Mouse (Mus musculus) G1E (cell line): ENCODE measurements around the gene St7l. TPM values are rescaled to one million over a fixed set of nuclear protein-coding genes. Genes with fewer than 3 reads are reported as not detected.

Experiments
- ATAC-seq: 2 replicates; pipeline ENCODE4 v1.8.0; 2016; ENCODE audit warnings: mild to moderate bottlenecking; ENCODE audit not compliant: insufficient number of reproducible peaks, poor library complexity, low FRiP score, severe bottlenecking; ENCODE audit errors: extremely low read depth
- DNase-seq: peaks from one replicate; pipeline ENCODE4 v3.0.0; 2012; ENCODE audit warnings: low spot score
- H3K27me3 ChIP-seq: 2 replicates; pipeline ENCODE4 v1.6.1; 2012; ENCODE audit warnings: mild to moderate bottlenecking, low read length, inconsistent platforms; ENCODE audit not compliant: insufficient read depth
- H3K36me3 ChIP-seq: replicated peaks from 2 replicates; pipeline ENCODE3; 2012; ENCODE audit warnings: mild to moderate bottlenecking, inconsistent platforms
- H3K4me1 ChIP-seq: 2 replicates; pipeline ENCODE4 v1.6.1; 2012; ENCODE audit warnings: low read depth, low read length, inconsistent platforms, mixed read lengths; ENCODE audit not compliant: insufficient read depth
- H3K4me3 ChIP-seq: 2 replicates; pipeline ENCODE4 v1.5.1; 2012; ENCODE audit warnings: low read depth, mild to moderate bottlenecking, inconsistent platforms, low read length, moderate library complexity, mixed read lengths
- H3K9me3 ChIP-seq: replicated peaks from 2 replicates; pipeline ENCODE4 v1.6.1; 2012; ENCODE audit warnings: inconsistent platforms
- CTCF ChIP-seq: IDR thresholded peaks from 2 replicates; pipeline ENCODE4 v1.5.1; 2012; ENCODE audit warnings: low read depth, low read length, inconsistent platforms, mixed read lengths
- GATA1 ChIP-seq: IDR thresholded peaks from 2 replicates; pipeline ENCODE4 v1.6.1; 2012; ENCODE audit warnings: borderline replicate concordance, low read length, inconsistent platforms, mixed read lengths
- GATA2 ChIP-seq: IDR thresholded peaks from 2 replicates; pipeline ENCODE4 v1.6.1; 2012; ENCODE audit warnings: low read depth, low read length, inconsistent platforms, borderline replicate concordance
- POLR2AphosphoS5 ChIP-seq: IDR thresholded peaks from 2 replicates; pipeline ENCODE4 v1.6.1; 2012; ENCODE audit warnings: low read depth, low read length, inconsistent platforms; ENCODE audit not compliant: insufficient replicate concordance
- TAL1 ChIP-seq: conservative IDR thresholded peaks from 2 replicates; pipeline ENCODE4 v1.6.1; 2012; ENCODE audit warnings: low read depth, low read length, inconsistent platforms, mixed read lengths
- polyA plus RNA-seq: library from polyadenylated mRNA; stranded (reverse); fragments of >175 nt; gene quantifications from 2 replicates; pipeline ENCODE4 v1.2.3, GENCODE M21; 2012
- total RNA-seq, 2 experiments: library from RNA; stranded (forward) in 1 of 2; stranded (reverse) in 1 of 2; fragments of 200-1000 nt in 1 of 2; fragments of >200 nt in 1 of 2; fragmentation: Nextera tagmentation in 1 of 2; gene quantifications; 2 replicates each; pipeline ENCODE4 v1.2.3; 2014 to 2017

Gene St7l
- total and polyA plus RNA-seq, 3 experiments: 3.1 to 32.7 (median 25.9) TPM

DNA sequence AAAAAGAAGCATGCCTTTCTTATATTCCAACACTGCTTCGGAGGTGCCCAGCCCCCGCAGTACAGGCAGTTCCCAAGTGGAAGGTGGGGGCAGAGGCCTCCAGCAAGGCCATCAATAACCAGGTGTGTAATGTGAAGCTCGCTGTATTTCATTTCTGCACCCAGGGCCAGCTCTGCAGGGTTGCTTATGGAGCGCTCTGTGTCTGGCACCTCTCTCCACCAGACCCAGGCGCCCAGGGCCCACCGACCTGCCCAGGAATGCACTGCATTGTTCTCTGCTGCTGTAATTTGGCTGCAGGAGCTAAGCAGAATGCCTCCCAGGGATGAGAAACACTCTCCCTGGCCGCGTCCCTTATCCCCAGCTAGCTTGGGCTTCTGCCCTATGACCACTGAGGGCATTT, 79.5 kb downstream of the St7l start:
- no peak overlapping the region for H3K4me3 ChIP-seq
- no peaks in the 10 kb centered on the region for H3K9me3 ChIP-seq
- ATAC-seq (no peak), DNase-seq (no peak)
- H3K4me1 ChIP-seq: no peaks in the 10 kb centered on the region
- peaks cover 79% of the 10 kb centered on the region for H3K36me3 ChIP-seq
- H3K27me3 ChIP-seq: no peaks in the 10 kb centered on the region
- no peak for TF ChIP-seq CTCF
- no peak for TF ChIP-seq GATA2
- no peak for TF ChIP-seq TAL1
- no peak for TF ChIP-seq POLR2AphosphoS5
- no peak for TF ChIP-seq GATA1

DNA sequence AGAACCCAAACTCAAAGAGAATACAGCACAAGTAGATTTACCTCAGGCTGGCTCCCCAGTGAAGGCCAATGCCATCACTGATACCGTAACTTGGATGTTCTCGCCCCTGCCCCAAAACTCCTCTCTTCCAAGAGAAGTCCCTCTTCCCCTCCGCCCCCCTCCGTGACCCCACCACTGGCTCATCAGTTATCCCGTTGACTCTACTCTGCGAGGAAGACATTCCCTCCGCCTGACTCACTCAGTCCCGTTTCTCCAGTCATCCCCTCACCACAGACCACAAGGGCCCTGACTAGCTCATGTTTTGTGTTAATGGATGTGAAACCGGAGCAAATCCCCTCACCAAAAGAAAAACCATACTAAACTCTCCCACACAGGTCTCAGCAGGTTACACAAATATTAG, 81.1 kb downstream of the St7l start:
- TF ChIP-seq TAL1 (no peak), CTCF (no peak), GATA2 (no peak), GATA1 (no peak), POLR2AphosphoS5 (no peak)
- Histone ChIP-seq H3K27me3 (no peaks in the 10 kb centered on the region), H3K9me3 (no peaks in the 10 kb centered on the region), H3K4me1 (no peaks in the 10 kb centered on the region), H3K4me3 (no peak overlapping the region), H3K36me3 (peaks cover 71% of the 10 kb centered on the region)
- ATAC-seq (no peak), DNase-seq (no peak)

DNA sequence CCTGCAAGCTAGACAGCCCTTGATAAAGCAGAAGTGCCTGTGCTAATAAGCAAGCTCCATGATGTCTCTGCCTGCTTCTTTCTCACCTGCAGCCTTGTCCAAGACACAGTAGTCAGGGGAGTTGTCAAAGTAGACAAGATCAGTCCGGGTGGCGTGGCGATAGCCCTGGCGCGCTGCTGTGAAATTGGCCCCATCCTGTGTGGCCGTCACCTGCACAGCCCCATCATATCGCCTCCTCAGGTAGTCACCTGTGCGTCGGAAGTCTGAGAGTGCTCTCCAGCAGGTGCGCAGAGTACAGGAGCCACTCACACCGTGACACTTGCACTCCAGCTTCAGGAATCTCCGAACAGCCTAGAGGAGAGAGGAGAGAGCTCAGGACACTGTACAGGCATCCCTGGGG, 87.1 kb downstream of the St7l start:
- no peak overlapping the region for H3K4me3 ChIP-seq
- H3K27me3 ChIP-seq: no peaks in the 10 kb centered on the region
- TF ChIP-seq GATA1 (no peak), CTCF (no peak), POLR2AphosphoS5 (no peak), TAL1 (no peak), GATA2 (no peak)
- H3K4me1 ChIP-seq: no peaks in the 10 kb centered on the region
- no peaks in the 10 kb centered on the region for H3K9me3 ChIP-seq
- ATAC-seq: no peak
- H3K36me3 ChIP-seq: peaks cover 51% of the 10 kb centered on the region
- DNase-seq: no peak

DNA sequence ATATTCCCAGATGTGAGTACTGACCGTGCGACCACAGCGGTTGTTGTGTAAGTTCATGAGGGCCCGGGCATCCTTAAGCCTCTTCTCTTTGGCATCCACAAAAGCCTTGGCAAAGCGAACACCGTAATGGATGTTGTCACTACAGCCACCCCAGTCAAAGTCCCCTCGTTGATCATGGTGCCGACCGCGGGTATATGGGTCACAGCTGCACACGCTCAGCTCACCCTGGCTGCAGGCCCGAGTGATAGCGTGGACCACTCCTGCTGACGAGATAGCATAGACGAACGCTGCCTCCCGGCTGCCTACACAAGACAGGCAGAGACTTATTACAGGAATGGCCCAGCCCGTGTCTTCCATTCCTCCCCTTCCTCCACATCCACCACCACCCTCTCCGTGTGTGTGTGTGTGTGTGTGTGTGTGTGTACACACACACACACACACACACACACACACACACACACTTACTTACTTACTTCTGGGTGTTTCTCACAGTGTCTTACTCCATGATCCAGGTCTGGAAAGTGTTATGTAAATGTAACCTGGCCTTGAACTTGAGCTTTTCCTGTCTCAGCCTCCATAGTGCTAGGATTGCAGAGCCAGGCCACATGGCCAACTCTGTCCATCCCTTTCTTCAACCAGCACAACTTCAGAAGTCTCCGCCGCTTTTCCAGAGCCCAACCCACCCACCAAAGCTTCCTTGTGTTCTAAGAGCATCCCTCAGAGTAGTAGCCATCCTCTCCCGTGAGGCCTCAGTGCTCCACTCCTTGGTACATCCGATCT, 89.3 kb downstream of the St7l start:
- Histone ChIP-seq H3K27me3 (no peaks in the 10 kb centered on the region), H3K9me3 (no peaks in the 10 kb centered on the region), H3K4me1 (no peaks in the 10 kb centered on the region), H3K4me3 (no peak overlapping the region), H3K36me3 (peaks cover 39% of the 10 kb centered on the region)
- DNase-seq (no peak), ATAC-seq (no peak)
- no peak for TF ChIP-seq GATA1
- no peak for TF ChIP-seq CTCF
- no peak for TF ChIP-seq GATA2
- TF ChIP-seq POLR2AphosphoS5: no peak
- TF ChIP-seq TAL1: no peak

DNA sequence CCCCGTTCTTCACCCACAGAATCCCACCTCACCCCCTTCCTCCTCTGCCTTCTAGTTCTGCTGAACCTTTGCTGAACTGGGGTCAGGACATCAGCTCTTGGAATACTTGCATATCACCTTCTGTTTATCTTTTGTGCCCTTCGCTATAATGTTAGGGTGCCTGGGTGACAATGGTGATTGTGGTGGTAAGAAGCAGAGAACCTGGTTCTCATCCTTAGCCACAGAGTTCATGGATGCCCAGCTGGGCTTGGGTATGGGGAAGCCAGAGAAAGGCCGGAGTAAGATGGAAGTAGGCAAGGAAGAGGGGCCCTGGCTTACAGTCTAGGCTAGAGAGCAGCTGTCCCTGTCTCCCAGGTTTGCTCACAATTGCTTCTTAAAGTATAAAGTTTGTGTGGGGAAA, 90.3 kb downstream of the St7l start:
- ATAC-seq (no peak), DNase-seq (no peak)
- 0 out of 2 replicates have a peak, but pooled peaks cover 5% of the 10 kb centered on the region for H3K27me3 ChIP-seq
- H3K4me1 ChIP-seq: no peaks in the 10 kb centered on the region
- TF ChIP-seq CTCF (no peak), TAL1 (no peak), GATA2 (no peak), GATA1 (no peak), POLR2AphosphoS5 (no peak)
- no peaks in the 10 kb centered on the region for H3K9me3 ChIP-seq
- peaks cover 35% of the 10 kb centered on the region for H3K36me3 ChIP-seq
- no peak overlapping the region for H3K4me3 ChIP-seq

DNA sequence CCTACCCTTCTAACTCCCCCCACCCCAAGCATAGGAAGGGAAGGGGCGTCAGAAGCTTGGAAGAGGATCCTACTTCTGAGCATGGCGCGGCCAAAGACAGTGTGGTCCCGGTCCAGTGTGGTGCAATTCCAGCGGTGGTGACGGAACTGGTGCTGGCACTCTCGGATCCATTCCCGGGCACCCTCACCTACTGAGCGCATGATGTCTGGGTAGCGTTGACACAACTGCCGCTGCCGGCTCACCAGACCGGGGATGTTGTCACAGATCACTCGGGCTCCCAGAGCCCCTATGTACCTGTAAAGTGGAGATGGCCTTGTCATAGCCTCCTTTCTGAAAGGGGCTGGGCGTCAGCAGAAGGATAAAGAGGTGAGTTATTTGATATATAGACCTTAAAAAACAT, 90.7 kb downstream of the St7l start:
- Histone ChIP-seq H3K4me3 (no peak overlapping the region), H3K4me1 (no peaks in the 10 kb centered on the region), H3K36me3 (peaks cover 35% of the 10 kb centered on the region), H3K9me3 (no peaks in the 10 kb centered on the region), H3K27me3 (0 out of 2 replicates have a peak, but pooled peaks cover 5% of the 10 kb centered on the region)
- no peak for ATAC-seq
- TF ChIP-seq GATA1: no peak
- TF ChIP-seq GATA2: no peak
- no peak for TF ChIP-seq POLR2AphosphoS5
- no peak for TF ChIP-seq CTCF
- TF ChIP-seq TAL1: no peak
- DNase-seq: no peak

DNA sequence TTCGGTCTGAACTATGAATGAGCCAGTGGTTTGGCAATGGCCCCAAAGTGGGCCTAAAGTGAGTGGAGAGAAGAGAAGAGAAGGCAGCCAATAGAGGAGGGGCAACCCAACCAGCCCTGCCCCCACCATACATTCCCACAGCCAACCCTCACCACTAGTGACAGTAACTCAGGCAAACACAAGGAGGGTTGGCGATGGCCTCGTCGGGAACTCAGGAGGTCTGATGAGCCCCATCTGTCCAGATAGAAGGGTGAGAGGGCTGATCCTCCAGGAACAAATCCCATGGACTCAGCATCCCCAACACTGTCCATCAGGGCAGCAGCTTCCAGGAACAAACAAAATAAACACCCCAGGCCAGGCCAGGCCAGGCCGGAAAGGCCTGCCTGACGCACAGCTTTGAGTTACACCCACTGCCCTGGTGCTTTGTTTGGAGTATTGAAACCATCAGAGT, 92.4 kb downstream of the St7l start:
- no peak overlapping the region for H3K4me3 ChIP-seq
- H3K9me3 ChIP-seq: no peaks in the 10 kb centered on the region; the same call in 1 of the 2 replicates
- DNase-seq (no peak), ATAC-seq (no peak)
- H3K36me3 ChIP-seq: peaks cover 22% of the 10 kb centered on the region
- peaks cover 18% of the 10 kb centered on the region; the same call in 1 of the 2 replicates for H3K27me3 ChIP-seq
- H3K4me1 ChIP-seq: no peaks in the 10 kb centered on the region
- TF ChIP-seq GATA1 (no peak), GATA2 (no peak), CTCF (no peak), POLR2AphosphoS5 (no peak)
